Mouse (Mus musculus) CH12.LX (cell line): ENCODE measurements around the gene 1700012B09Rik. TPM values are rescaled to one million over a fixed set of nuclear protein-coding genes. Genes with fewer than 3 reads are reported as not detected.

ENCODE experiments used
- DNase-seq: peaks from one replicate; pipeline ENCODE4 v3.0.0-alpha.2; 2013; ENCODE audit errors: extremely low read depth
- H3K27ac ChIP-seq: 2 replicates; pipeline ENCODE4 v1.5.1; 2012; ENCODE audit warnings: low read depth, mild to moderate bottlenecking, control low read depth, moderate library complexity; ENCODE audit not compliant: insufficient read depth
- H3K27me3 ChIP-seq: replicated peaks from 2 replicates; pipeline ENCODE3; 2012; ENCODE audit warnings: inconsistent platforms
- H3K36me3 ChIP-seq, 2 experiments: replicated peaks in 1 of 2; 2 replicates each; pipeline versions ENCODE3 to v1.6.1; 2012; ENCODE audit warnings: inconsistent platforms in 1 of 2, low read length in 1 of 2, mild to moderate bottlenecking in 1 of 2, mixed read lengths in 1 of 2, moderate library complexity in 1 of 2; ENCODE audit not compliant: control insufficient read depth in 1 of 2, insufficient read depth in 1 of 2
- H3K4me1 ChIP-seq, 2 experiments: 2 replicates each; pipeline ENCODE4 v1.6.1; 2012; ENCODE audit warnings: inconsistent platforms in 1 of 2, moderate library complexity in 1 of 2; ENCODE audit not compliant: insufficient read depth in 2 of 2, control insufficient read depth in 1 of 2
- H3K4me2 ChIP-seq: 2 replicates; pipeline ENCODE4 v1.6.1; 2012; ENCODE audit warnings: low read depth, mild to moderate bottlenecking, control low read depth; ENCODE audit not compliant: poor library complexity, insufficient read depth, severe bottlenecking
- H3K4me3 ChIP-seq, 3 experiments: fragments of 150-350 bp in 1 of 3; sonication (generic) in 1 of 3; replicated peaks in 1 of 3; 2 replicates each; pipeline versions ENCODE3 to v1.5.1; 2011 to 2012; ENCODE audit warnings: low read depth in 2 of 3, low read length in 2 of 3, mild to moderate bottlenecking in 2 of 3, moderate library complexity in 2 of 3, control low read depth in 1 of 3, improper control_type of control experiment in 1 of 3, inconsistent platforms in 1 of 3, mixed read lengths in 1 of 3; ENCODE audit not compliant: poor library complexity in 1 of 3
- H3K79me2 ChIP-seq: replicated peaks from 2 replicates; pipeline ENCODE4 v1.6.1; 2012; ENCODE audit warnings: mild to moderate bottlenecking, moderate library complexity; ENCODE audit not compliant: control insufficient read depth, poor library complexity, insufficient read depth, severe bottlenecking; ENCODE audit errors: extremely low read depth
- H3K9ac ChIP-seq: 2 replicates; pipeline ENCODE4 v1.6.1; 2012; ENCODE audit warnings: low read depth, mild to moderate bottlenecking, control low read depth, moderate library complexity; ENCODE audit not compliant: insufficient read depth
- H3K9me3 ChIP-seq: replicated peaks from 2 replicates; pipeline ENCODE3; 2012; ENCODE audit warnings: low read length, inconsistent platforms, mixed read lengths
- E2F4 ChIP-seq: IDR thresholded peaks from 2 replicates; pipeline ENCODE4 v1.6.1; 2011; ENCODE audit warnings: low read depth, low read length, improper control_type of control experiment; ENCODE audit not compliant: insufficient replicate concordance
- HCFC1 ChIP-seq: IDR thresholded peaks from 2 replicates; pipeline ENCODE4 v1.6.1; 2012; ENCODE audit warnings: low read depth, mild to moderate bottlenecking, inconsistent platforms, low read length, improper control_type of control experiment
- IRF4 ChIP-seq: IDR thresholded peaks from 2 replicates; pipeline ENCODE4 v1.6.1; 2014; ENCODE audit warnings: low read depth, mild to moderate bottlenecking, inconsistent platforms, low read length, improper control_type of control experiment
- JUND ChIP-seq: conservative IDR thresholded peaks from 2 replicates; pipeline ENCODE4 v1.6.1; 2011; ENCODE audit warnings: low read depth, low read length, improper control_type of control experiment
- MAFK ChIP-seq: IDR thresholded peaks from 2 replicates; pipeline ENCODE4 v1.6.1; 2011; ENCODE audit warnings: low read length, improper control_type of control experiment; ENCODE audit not compliant: insufficient replicate concordance
- MAX ChIP-seq: IDR thresholded peaks from 2 replicates; pipeline ENCODE4 v1.6.1; 2011; ENCODE audit warnings: low read length, improper control_type of control experiment
- MEF2A ChIP-seq: IDR thresholded peaks from 2 replicates; pipeline ENCODE4 v1.6.1; 2014; ENCODE audit warnings: low read depth, mild to moderate bottlenecking, inconsistent platforms, low read length, improper control_type of control experiment, borderline replicate concordance
- NRF1 ChIP-seq: IDR thresholded peaks from 2 replicates; pipeline ENCODE4 v1.6.1; 2014; ENCODE audit warnings: low read depth, mild to moderate bottlenecking, inconsistent platforms, low read length, improper control_type of control experiment, moderate library complexity
- PAX5 ChIP-seq: IDR thresholded peaks from 2 replicates; pipeline ENCODE4 v1.6.1; 2012; ENCODE audit warnings: low read length, inconsistent platforms, mixed read lengths
- RAD21 ChIP-seq: IDR thresholded peaks from 2 replicates; pipeline ENCODE4 v1.6.1; 2011; ENCODE audit warnings: low read depth, mild to moderate bottlenecking, low read length, improper control_type of control experiment, moderate library complexity
- SIN3A ChIP-seq: IDR thresholded peaks from 2 replicates; pipeline ENCODE4 v1.6.1; 2012; ENCODE audit warnings: low read length, improper control_type of control experiment, inconsistent platforms
- TCF12 ChIP-seq: IDR thresholded peaks from 2 replicates; pipeline ENCODE4 v1.6.1; 2014; ENCODE audit warnings: low read depth, mild to moderate bottlenecking, inconsistent platforms, low read length, improper control_type of control experiment
- UBTF ChIP-seq: IDR thresholded peaks from 2 replicates; pipeline ENCODE4 v1.6.1; 2012; ENCODE audit warnings: low read depth, mild to moderate bottlenecking, inconsistent platforms, low read length, improper control_type of control experiment, moderate library complexity
- USF1 ChIP-seq: IDR thresholded peaks from 2 replicates; pipeline ENCODE4 v1.6.1; 2014; ENCODE audit warnings: low read depth, mild to moderate bottlenecking, inconsistent platforms, low read length, improper control_type of control experiment
- dilution Hi-C: fragments of 300-500 bp; cut with MboI; formaldehyde crosslinking; loops from 2 replicates; pipeline ENCODE4 v1.14.3; 2020; ENCODE audit warnings: low sequenced_read_pairs; ENCODE audit not compliant: extremely low pct_unique_long_range_greater_than_20kb, extremely low pct_ligation_motif_present
- in situ Hi-C: fragments of 300-500 bp; cut with MboI; formaldehyde crosslinking; loops from 3 replicates; pipeline ENCODE4 v1.14.3; 2019; ENCODE audit warnings: low sequenced_read_pairs, low pct_ligation_motif_present, low pct_unique_long_range_greater_than_20kb, mixed read lengths
- polyA plus RNA-seq: library from polyadenylated mRNA; unstranded; fragments of >175 nt; gene quantifications from 2 replicates; pipeline ENCODE4 v1.2.1, GENCODE M21; 2012; ENCODE audit warnings: low read depth; ENCODE audit not compliant: insufficient read length
- total RNA-seq, 2 experiments: library from RNA; depleted of rRNA; stranded (reverse); fragments of 300-350 nt in 1 of 2; fragments of >200 nt in 1 of 2; gene quantifications; 2 replicates each; pipeline ENCODE4 v1.2.3; 2012 to 2014

Gene 1700012B09Rik
- total and polyA plus RNA-seq, 3 experiments = not detected

DNA sequence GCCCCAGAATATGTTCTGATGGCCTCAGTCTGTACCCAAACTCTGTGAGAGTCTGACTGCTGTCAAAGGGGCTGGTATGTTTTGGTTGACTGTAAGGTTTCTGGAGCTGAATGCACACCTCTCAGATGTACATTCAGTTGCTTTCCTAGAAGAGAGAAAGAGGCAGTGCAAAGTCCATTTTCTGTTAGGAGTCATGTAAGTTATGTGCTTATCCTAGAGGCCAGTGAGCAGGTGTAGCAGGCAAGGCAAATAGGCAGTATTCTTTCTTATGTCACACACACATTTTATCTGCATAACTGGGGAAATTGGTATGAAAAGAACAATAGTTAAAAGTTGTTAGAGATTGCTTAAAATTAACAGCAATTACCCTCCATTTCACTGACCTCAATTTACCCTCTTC lies 16.9 kb downstream of the 1700012B09Rik start:
- no peaks in the 10 kb centered on the region for H3K9me3 ChIP-seq
- H3K27ac ChIP-seq = no peak overlapping the region
- TF ChIP-seq USF1 = no peak
- TF ChIP-seq E2F4 = no peak
- TF ChIP-seq UBTF = no peak
- no peak for TF ChIP-seq MAX
- H3K9ac ChIP-seq = no peak overlapping the region
- in situ Hi-C loops = no loop called here
- H3K36me3 ChIP-seq = no peaks in the 10 kb centered on the region
- no peak overlapping the region for H3K4me3 ChIP-seq
- peaks cover 4 to 8% of the 10 kb centered on the region in 2 experiments for H3K4me1 ChIP-seq
- H3K27me3 ChIP-seq = no peaks in the 10 kb centered on the region
- no peaks in the 10 kb centered on the region for H3K79me2 ChIP-seq
- no peak for DNase-seq
- dilution Hi-C loops = no loop called here
- H3K4me2 ChIP-seq = no peak overlapping the region

DNA sequence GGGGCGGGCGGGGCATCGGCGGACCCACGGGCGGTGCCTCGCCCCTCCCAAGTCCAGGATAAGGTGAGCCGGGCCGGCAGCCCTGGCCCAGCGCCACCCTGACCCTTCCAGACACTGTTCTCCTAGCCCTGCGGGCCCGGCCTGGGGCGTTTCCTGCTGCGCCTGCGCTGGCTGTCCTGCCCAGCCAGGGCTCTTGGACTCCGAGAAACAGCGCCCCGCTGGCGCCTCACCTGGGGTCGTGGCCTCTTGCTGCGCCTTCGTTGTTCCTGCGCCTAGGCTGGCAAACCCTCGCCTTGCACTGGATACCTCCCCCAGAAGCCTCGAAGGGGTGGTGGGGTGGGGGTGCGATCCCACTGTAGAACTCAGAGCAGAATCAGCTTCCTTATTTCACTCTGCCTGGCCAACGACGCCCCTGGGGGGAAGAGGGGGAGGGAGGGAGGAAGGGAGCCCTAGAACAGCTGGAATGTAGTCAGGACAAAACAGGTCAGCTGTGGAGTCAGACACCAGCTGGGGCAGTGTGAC lies 18.8 kb downstream of the 1700012B09Rik start, which contains the start of gene Fut4:
TSS of gene Fut4 (minus strand) at position 393 of the 522 bp plus-strand sequence.
- H3K27me3 ChIP-seq = no peaks in the 10 kb centered on the region

DNA sequence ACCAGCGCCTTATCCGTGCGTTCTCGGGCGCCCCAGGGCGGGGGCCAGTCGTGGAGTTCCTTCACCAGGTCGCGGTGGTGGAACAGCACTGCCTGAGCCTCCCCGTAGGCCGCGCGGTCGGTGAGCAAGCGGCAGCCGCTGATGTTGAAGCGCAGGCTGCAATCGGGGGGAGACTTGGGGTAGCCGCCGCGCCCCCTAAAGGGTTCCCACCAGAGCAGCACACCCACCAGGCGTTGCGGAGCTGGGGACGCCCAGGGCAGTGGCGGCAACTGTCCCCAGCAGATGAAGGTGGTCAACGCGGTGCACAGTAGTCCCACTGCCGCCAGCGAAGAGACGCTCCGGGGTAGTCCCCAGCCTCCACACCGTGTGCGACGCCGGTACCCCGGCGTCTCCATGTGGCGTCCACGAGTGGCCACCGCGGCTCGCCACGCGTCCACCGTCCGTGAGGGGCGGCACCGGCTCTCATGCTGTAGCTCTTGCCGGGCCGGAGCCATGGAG lies 19.3 kb downstream of the 1700012B09Rik start:
- Histone ChIP-seq H3K36me3 (no peaks in the 10 kb centered on the region), H3K27me3 (no peaks in the 10 kb centered on the region), H3K27ac (no peak overlapping the region), H3K4me2 (no peak overlapping the region), H3K79me2 (no peaks in the 10 kb centered on the region), H3K9ac (no peak overlapping the region), H3K9me3 (no peaks in the 10 kb centered on the region), H3K4me3 (no peak overlapping the region), H3K4me1 (peaks cover 0 to 3% of the 10 kb centered on the region in 2 experiments; a peak in 2 of 4 replicates)
- no peak for TF ChIP-seq TCF12
- TF ChIP-seq MAFK = no peak
- no peak for TF ChIP-seq JUND
- no peak for TF ChIP-seq SIN3A
- in situ Hi-C loops (no loop called here), dilution Hi-C loops (no loop called here)
- no peak for DNase-seq

More for the DNA sequence above, 18.8 kb downstream of the 1700012B09Rik start, which contains the start of gene Fut4:
- TF ChIP-seq MAFK (no peak), RAD21 (no peak), PAX5 (no peak), E2F4 (no peak), USF1 (no peak), MEF2A (no peak), HCFC1 (no peak), IRF4 (no peak), NRF1 (peak; percentile 47; the same call in 1 of the 2 replicates)
- dilution Hi-C loops = no loop called here
- Histone ChIP-seq H3K36me3 (no peaks in the 10 kb centered on the region), H3K4me1 (peaks cover 0 to 3% of the 10 kb centered on the region in 2 experiments; a peak in 2 of 4 replicates), H3K79me2 (no peaks in the 10 kb centered on the region), H3K4me3 (no peak within 1 kb of the TSS), H3K4me2 (no peak within 1 kb of the TSS), H3K9me3 (no peaks in the 10 kb centered on the region), H3K27ac (no peak within 1 kb of the TSS), H3K9ac (no peak within 1 kb of the TSS)
- in situ Hi-C loops = no loop called here
- DNase-seq = no peak
